In genomic region chr11:93097431-93097851, GRCm38 (mm10) we compare ENCODE assay signal across 10 mouse cellular contexts. TPM values are rescaled to one million over a fixed set of nuclear protein-coding genes. Genes with fewer than 3 reads are reported as not detected.
DNase-seq lines count a peak whose midpoint lies in the region; ATAC-seq and TF ChIP-seq lines count a peak whose summit lies in the region.
"Had no signal": no experiment of that assay in that cellular context is flagged by ENCODE, and none has a peak within 500 bp of the region (broad histone marks: within the 10 kb centered on the region; RNA-seq: fewer than 3 reads in every experiment).

No protein-coding gene starts in this region.

- peaks cover 26% of the 10 kb centered on the region for H3K4me1 ChIP-seq in E14TG2a.4 (replicated peaks; ENCODE audit: low read depth, low read length)
- H3K4me1 ChIP-seq in embryonic facial prominence, embryonic 10.5 days = peaks cover 24% of the 10 kb centered on the region
- peaks cover 22% of the 10 kb centered on the region for H3K4me1 ChIP-seq in hindbrain, embryonic 13.5 days (replicated peaks)
- H3K4me1 ChIP-seq in midbrain, embryonic 16.5 days (ENCODE audit: control insufficient read depth, insufficient read depth, low read length) = 0 out of 2 replicates have a peak, but pooled peaks cover 3% of the 10 kb centered on the region
- H3K4me1 ChIP-seq in heart, embryonic 10.5 days = peaks cover 19% of the 10 kb centered on the region
- no peaks in the 10 kb centered on the region for H3K4me1 ChIP-seq in heart, adult 2 months (ENCODE audit: control insufficient read depth, insufficient read depth, low read length)
- H3K4me1 ChIP-seq in liver, embryonic 11.5 days (replicated peaks; ENCODE audit: control insufficient read depth, insufficient read depth, low read length) = peaks cover 4% of the 10 kb centered on the region; the same call in 1 of the 2 replicates
- H3K4me1 ChIP-seq: liver, embryonic 15.5 days had no signal

- TF ChIP-seq CTCF in E14TG2a.4 (conservative IDR thresholded peaks at IDR 0.05; ENCODE audit: low read length) = no peak
- TF ChIP-seq CTCF in heart, adult 2 months (IDR thresholded peaks at IDR 0.05) = no peak

- peak overlapping the region; percentile 95 for H3K4me2 ChIP-seq in hindbrain, embryonic 13.5 days
- H3K4me2 ChIP-seq in midbrain, embryonic 16.5 days (ENCODE audit: low read length) = peak overlapping the region; percentile 93
- no peak overlapping the region for H3K4me2 ChIP-seq in liver, embryonic 11.5 days
- H3K4me2 ChIP-seq: liver, embryonic 15.5 days had no signal

- H3K9ac ChIP-seq in hindbrain, embryonic 13.5 days = peak overlapping the region; percentile 79
- peak overlapping the region; percentile 77 for H3K9ac ChIP-seq in midbrain, embryonic 16.5 days (ENCODE audit: low read depth, low read length)
- H3K9ac ChIP-seq in heart, adult 2 months (ENCODE audit: low read depth, low read length) = no peak overlapping the region
- H3K9ac ChIP-seq in liver, embryonic 11.5 days (ENCODE audit: low read depth, low read length) = no peak overlapping the region
- H3K9ac ChIP-seq: liver, embryonic 15.5 days had no signal

- TF ChIP-seq POLR2A in heart, adult 2 months (IDR thresholded peaks at IDR 0.05; ENCODE audit: insufficient read depth, low read depth, low read length) = no peak

- peak; percentile 9 for DNase-seq in embryonic facial prominence, embryonic 10.5 days (ENCODE audit: low spot score)
- no peak for DNase-seq in heart, embryonic 10.5 days (ENCODE audit: low spot score)
- no peak for DNase-seq in heart, adult 2 months
- DNase-seq in liver, embryonic 11.5 days (ENCODE audit: low spot score) = no peak
- DNase-seq in heart, postnatal 10 days = no peak

- no peaks in the 10 kb centered on the region for H3K79me2 ChIP-seq in heart, adult 2 months (replicated peaks; ENCODE audit: control insufficient read depth, insufficient read depth, low read length)

- H3K4me3 ChIP-seq in E14TG2a.4 (replicated peaks; ENCODE audit: low read length) = peak overlapping the region; percentile 76; the same call in 1 of the 2 replicates
- H3K4me3 ChIP-seq in embryonic facial prominence, embryonic 10.5 days = peak overlapping the region; percentile 59
- peak overlapping the region; percentile 66 for H3K4me3 ChIP-seq in hindbrain, embryonic 13.5 days
- peak overlapping the region; percentile 73 for H3K4me3 ChIP-seq in midbrain, embryonic 16.5 days (ENCODE audit: low read depth, low read length)
- H3K4me3 ChIP-seq in heart, embryonic 10.5 days = no peak overlapping the region
- H3K4me3 ChIP-seq in heart, adult 2 months = no peak overlapping the region
- no peak overlapping the region for H3K4me3 ChIP-seq in liver, embryonic 11.5 days (ENCODE audit: low read depth, low read length)
- H3K4me3 ChIP-seq: liver, embryonic 15.5 days had no signal

- 2% methylated on average over 14 of the region's 14 CpGs for WGBS in embryonic facial prominence, embryonic 10.5 days
- WGBS in hindbrain, embryonic 13.5 days = 2% methylated on average over 14 of the region's 14 CpGs
- WGBS in midbrain, embryonic 16.5 days = 1% methylated on average over 14 of the region's 14 CpGs
- WGBS in heart, embryonic 10.5 days = 5% methylated on average over 14 of the region's 14 CpGs
- WGBS in heart, adult 2 months = 4% methylated on average over 14 of the region's 14 CpGs
- WGBS in liver, embryonic 11.5 days = 5% methylated on average over 14 of the region's 14 CpGs

- intact Hi-C loops in heart, adult 2 months (cut with DNase I) = no loop called here
- intact Hi-C loops in heart, postnatal 10 days (cut with DNase I) = no loop called here

- no peaks in the 10 kb centered on the region for H3K36me3 ChIP-seq in E14TG2a.4 (ENCODE audit: insufficient read depth, low read length)
- no peaks in the 10 kb centered on the region for H3K36me3 ChIP-seq in embryonic facial prominence, embryonic 10.5 days (replicated peaks)
- no peaks in the 10 kb centered on the region for H3K36me3 ChIP-seq in hindbrain, embryonic 13.5 days
- no peaks in the 10 kb centered on the region for H3K36me3 ChIP-seq in midbrain, embryonic 16.5 days (ENCODE audit: control insufficient read depth, insufficient read depth, low read length)
- no peaks in the 10 kb centered on the region for H3K36me3 ChIP-seq in heart, embryonic 10.5 days
- no peaks in the 10 kb centered on the region for H3K36me3 ChIP-seq in heart, adult 2 months (ENCODE audit: control insufficient read depth, insufficient read depth, low read length)
- no peaks in the 10 kb centered on the region for H3K36me3 ChIP-seq in liver, embryonic 11.5 days (ENCODE audit: control insufficient read depth, insufficient read depth, low read length)
- H3K36me3 ChIP-seq: liver, embryonic 15.5 days had no signal

- H3K9me3 ChIP-seq in E14TG2a.4 (ENCODE audit: low read length) = no peaks in the 10 kb centered on the region
- H3K9me3 ChIP-seq in embryonic facial prominence, embryonic 10.5 days = no peaks in the 10 kb centered on the region
- H3K9me3 ChIP-seq in hindbrain, embryonic 13.5 days = no peaks in the 10 kb centered on the region
- no peaks in the 10 kb centered on the region for H3K9me3 ChIP-seq in midbrain, embryonic 16.5 days (replicated peaks; ENCODE audit: control insufficient read depth, low read length, poor library complexity, severe bottlenecking)
- H3K9me3 ChIP-seq in heart, embryonic 10.5 days = no peaks in the 10 kb centered on the region
- no peaks in the 10 kb centered on the region for H3K9me3 ChIP-seq in liver, embryonic 11.5 days (ENCODE audit: control insufficient read depth, low read length)
- H3K9me3 ChIP-seq: liver, embryonic 15.5 days had no signal

- H3K27ac ChIP-seq in embryonic facial prominence, embryonic 10.5 days (replicated peaks) = no peak overlapping the region
- peak overlapping the region; percentile 82 for H3K27ac ChIP-seq in hindbrain, embryonic 13.5 days
- H3K27ac ChIP-seq in midbrain, embryonic 16.5 days (ENCODE audit: low read length) = peak overlapping the region; percentile 85
- H3K27ac ChIP-seq in heart, embryonic 10.5 days = no peak overlapping the region
- H3K27ac ChIP-seq in heart, adult 2 months = no peak overlapping the region
- no peak overlapping the region for H3K27ac ChIP-seq in liver, embryonic 11.5 days (ENCODE audit: low read depth, low read length)
- H3K27ac ChIP-seq: liver, embryonic 15.5 days had no signal

- ATAC-seq in hindbrain, embryonic 13.5 days (ENCODE audit: low FRiP score) = no peak
- ATAC-seq in midbrain, embryonic 16.5 days = peak; percentile 44; the same call in 1 of the 2 replicates
- ATAC-seq in liver, embryonic 11.5 days (replicated peaks; ENCODE audit: low FRiP score) = no peak

- H3K27me3 ChIP-seq in E14TG2a.4 (ENCODE audit: insufficient read depth, low read length) = peaks cover 61% of the 10 kb centered on the region
- peaks cover 58% of the 10 kb centered on the region for H3K27me3 ChIP-seq in embryonic facial prominence, embryonic 10.5 days (replicated peaks; ENCODE audit: low read depth, poor library complexity, severe bottlenecking)
- peaks cover 57% of the 10 kb centered on the region for H3K27me3 ChIP-seq in hindbrain, embryonic 13.5 days
- H3K27me3 ChIP-seq in midbrain, embryonic 16.5 days (ENCODE audit: control insufficient read depth, insufficient read depth, low read depth, low read length) = no peaks in the 10 kb centered on the region; the same call in 1 of the 2 replicates
- peaks cover 54% of the 10 kb centered on the region for H3K27me3 ChIP-seq in heart, embryonic 10.5 days (ENCODE audit: insufficient read depth, poor library complexity, severe bottlenecking)
- peaks cover 17% of the 10 kb centered on the region for H3K27me3 ChIP-seq in heart, adult 2 months (ENCODE audit: control insufficient read depth, insufficient read depth, low read length)
- H3K27me3 ChIP-seq in liver, embryonic 11.5 days (replicated peaks; ENCODE audit: control insufficient read depth, insufficient read depth, low read length) = peaks cover 48% of the 10 kb centered on the region

- TF ChIP-seq EP300 in heart, adult 2 months (IDR thresholded peaks at IDR 0.05; ENCODE audit: insufficient read depth, low read depth, low read length) = no peak

RNA-seq across cellular contexts. Expression of gene Car10, which starts 0.4 kb away (rescaled TPM):
- 0.41 and 0.50 TPM in 2 replicates for polyA plus RNA-seq in embryonic facial prominence, embryonic 10.5 days (2016; fragmentation: Nextera tagmentation; extraction: Ambion mirVana)
- polyA plus RNA-seq in hindbrain, embryonic 13.5 days (2015; fragmentation: Nextera tagmentation; extraction: Ambion mirVana) = 29.3 and 32.9 TPM in 2 replicates
- polyA plus RNA-seq in midbrain, embryonic 16.5 days (2015; fragmentation: Nextera tagmentation; extraction: Ambion mirVana) = 53.7 and 65.4 TPM in 2 replicates
- polyA plus RNA-seq in heart, embryonic 10.5 days (2016; fragmentation: Nextera tagmentation; extraction: Ambion mirVana) = 0.09 TPM in 1 of 2 replicates, not detected in the other
- total RNA-seq in heart, adult 2 months (2021) = not detected
- not detected in 2 replicates for polyA plus RNA-seq in heart, adult 2 months (2012; rRNA removed)
- 0.18 and 0.27 TPM in 2 replicates for polyA plus RNA-seq in liver, embryonic 11.5 days (2014; fragmentation: Nextera tagmentation; extraction: Ambion mirVana)
- not detected for total RNA-seq in heart, postnatal 10 days (2021)
- polyA plus RNA-seq: heart, embryonic 14.5 days; liver, embryonic 15.5 days had no signal

Comparison
In these comparisons a context has a peak if more than half of its experiments do, and no peak if none do; other contexts are left out.
1. H3K4me3 ChIP-seq: peak in E14TG2a.4 (single experiment), embryonic facial prominence, embryonic 10.5 days (single experiment), hindbrain, embryonic 13.5 days (single experiment) and midbrain, embryonic 16.5 days (single experiment); none in heart, embryonic 10.5 days (single experiment), heart, adult 2 months (single experiment) and liver, embryonic 11.5 days (single experiment).
2. H3K27ac ChIP-seq: peak in hindbrain, embryonic 13.5 days (single experiment) and midbrain, embryonic 16.5 days (single experiment); none in embryonic facial prominence, embryonic 10.5 days (single experiment), heart, embryonic 10.5 days (single experiment), heart, adult 2 months (single experiment) and liver, embryonic 11.5 days (single experiment).
3. H3K9ac ChIP-seq: peak in hindbrain, embryonic 13.5 days (single experiment) and midbrain, embryonic 16.5 days (single experiment); none in heart, adult 2 months (single experiment) and liver, embryonic 11.5 days (single experiment).
4. RNA of gene Car10, which starts 0.4 kb away (polyA plus RNA-seq): 53.7 to 65.4 TPM in midbrain, embryonic 16.5 days and 29.3 to 32.9 TPM in hindbrain, embryonic 13.5 days; 0.41 to 0.50 TPM in embryonic facial prominence, embryonic 10.5 days, 0.18 to 0.27 TPM in liver, embryonic 11.5 days, 0.09 TPM in heart, embryonic 10.5 days and not detected in heart, adult 2 months; every median in the first group is over 10 times any median in the second.